In genomic region chr7:96209783-96210524, GRCm38 (mm10) we compare ENCODE assay signal across 8 mouse cellular contexts. TPM values are rescaled to one million over a fixed set of nuclear protein-coding genes. Genes with fewer than 3 reads are reported as not detected.
A peak's percentile ranks its signal among the peaks of the same experiment; 100 is the strongest.
DNase-seq lines count a peak whose midpoint lies in the region; ATAC-seq and TF ChIP-seq lines count a peak whose summit lies in the region.

No protein-coding gene starts in this region.

- H3K4me2 ChIP-seq in forebrain, embryonic 12.5 days: peak overlapping the region; percentile 92
- peak overlapping the region; percentile 98 for H3K4me2 ChIP-seq in hindbrain, embryonic 15.5 days
- H3K4me2 ChIP-seq in midbrain, embryonic 11.5 days: peak overlapping the region; percentile 92
- H3K4me2 ChIP-seq in stomach, embryonic 16.5 days (ENCODE audit: low read depth, low read length): peak overlapping the region; percentile 98

- peaks cover 4% of the 10 kb centered on the region for H3K27me3 ChIP-seq in Patski
- H3K27me3 ChIP-seq in forebrain, embryonic 12.5 days: peaks cover 25% of the 10 kb centered on the region
- 0 out of 2 replicates have a peak, but pooled peaks cover 5% of the 10 kb centered on the region for H3K27me3 ChIP-seq in hindbrain, embryonic 15.5 days
- peaks cover 22% of the 10 kb centered on the region for H3K27me3 ChIP-seq in midbrain, embryonic 11.5 days (ENCODE audit: control insufficient read depth, insufficient read depth, low read length)
- H3K27me3 ChIP-seq in stomach, embryonic 16.5 days (ENCODE audit: control insufficient read depth, insufficient read depth, low read length): peaks cover 10% of the 10 kb centered on the region; the same call in 1 of the 2 replicates

- H3K4me3 ChIP-seq in forebrain, embryonic 12.5 days (replicated peaks): peak overlapping the region; percentile 75
- peak overlapping the region; percentile 62 for H3K4me3 ChIP-seq in hindbrain, embryonic 15.5 days
- H3K4me3 ChIP-seq in midbrain, embryonic 11.5 days (ENCODE audit: low read depth, low read length): peak overlapping the region; percentile 71
- H3K4me3 ChIP-seq in stomach, embryonic 16.5 days (replicated peaks; ENCODE audit: low read length): peak overlapping the region; percentile 75

- no peak for DNase-seq in Patski (ENCODE audit: low read depth, low spot score)
- peak; percentile 18 to 20 for DNase-seq in adrenal gland, postnatal 4 days (ENCODE audit: low spot score in 2 of 2)
- peak; percentile 45 to 63 for DNase-seq in left cerebral cortex, postnatal 10 days (ENCODE audit: extremely low spot score in 1 of 2, low spot score in 2 of 2)
- peak; percentile 98 for DNase-seq in midbrain, embryonic 11.5 days (ENCODE audit: low spot score, missing footprints)

- POLR2A ChIA-PET in Patski (lab: Charles Lee): interaction anchor here (0.6 kb wide), 1 partner anchor 89 kb away, joined by 4 read pairs; no protein-coding TSS in a partner anchor

- H3K4me1 ChIP-seq in forebrain, embryonic 12.5 days: peaks cover 47% of the 10 kb centered on the region
- H3K4me1 ChIP-seq in hindbrain, embryonic 15.5 days (replicated peaks): peaks cover 46% of the 10 kb centered on the region
- H3K4me1 ChIP-seq in midbrain, embryonic 11.5 days (ENCODE audit: control insufficient read depth, insufficient read depth, low read length): peaks cover 22% of the 10 kb centered on the region
- peaks cover 16% of the 10 kb centered on the region for H3K4me1 ChIP-seq in stomach, embryonic 16.5 days (ENCODE audit: control insufficient read depth, insufficient read depth, low read length)

- in situ Hi-C loops in Patski (cut with MboI; ENCODE audit: low pct_unique_long_range_greater_than_20kb): loop anchor here (10.0 kb wide), 1 partner anchor 285 kb away; no protein-coding TSS in a partner anchor

- no peaks in the 10 kb centered on the region for H3K9me3 ChIP-seq in forebrain, embryonic 12.5 days
- H3K9me3 ChIP-seq in hindbrain, embryonic 15.5 days: no peaks in the 10 kb centered on the region
- no peaks in the 10 kb centered on the region for H3K9me3 ChIP-seq in midbrain, embryonic 11.5 days (ENCODE audit: control insufficient read depth, low read length)
- H3K9me3 ChIP-seq in stomach, embryonic 16.5 days (replicated peaks; ENCODE audit: control insufficient read depth, low read length): no peaks in the 10 kb centered on the region

- intact Hi-C loops in left cerebral cortex, postnatal 10 days (cut with DNase I): loop anchor here (5.0 to 10.0 kb wide), 5 partner anchors 205 to 705 kb away; no protein-coding TSS in a partner anchor

- peak overlapping the region; percentile 90 for H3K9ac ChIP-seq in forebrain, embryonic 12.5 days
- H3K9ac ChIP-seq in hindbrain, embryonic 15.5 days: peak overlapping the region; percentile 86
- peak overlapping the region; percentile 92 for H3K9ac ChIP-seq in midbrain, embryonic 11.5 days (ENCODE audit: low read length)
- H3K9ac ChIP-seq in stomach, embryonic 16.5 days (ENCODE audit: low read length): peak overlapping the region; percentile 84

- TF ChIP-seq CTCF in Patski (IDR thresholded peaks at IDR 0.05): no peak

- H3K36me3 ChIP-seq in forebrain, embryonic 12.5 days (replicated peaks): no peaks in the 10 kb centered on the region
- no peaks in the 10 kb centered on the region for H3K36me3 ChIP-seq in hindbrain, embryonic 15.5 days
- no peaks in the 10 kb centered on the region for H3K36me3 ChIP-seq in midbrain, embryonic 11.5 days (ENCODE audit: control insufficient read depth, insufficient read depth, low read length)
- no peaks in the 10 kb centered on the region for H3K36me3 ChIP-seq in stomach, embryonic 16.5 days (ENCODE audit: control insufficient read depth, insufficient read depth, low read length)

- peak overlapping the region; percentile 94 for H3K27ac ChIP-seq in forebrain, embryonic 12.5 days
- H3K27ac ChIP-seq in hindbrain, embryonic 15.5 days (replicated peaks): peak overlapping the region; percentile 88
- peak overlapping the region; percentile 74 for H3K27ac ChIP-seq in midbrain, embryonic 11.5 days (ENCODE audit: low read depth, low read length)
- peak overlapping the region; percentile 74 for H3K27ac ChIP-seq in stomach, embryonic 16.5 days (ENCODE audit: low read length)

- peak; percentile 38 for ATAC-seq in Patski
- ATAC-seq in forebrain, embryonic 12.5 days (ENCODE audit: low FRiP score): peak; percentile 72
- ATAC-seq in hindbrain, embryonic 15.5 days (ENCODE audit: low FRiP score, low read depth): peak; percentile 74
- peak; percentile 57 for ATAC-seq in midbrain, embryonic 11.5 days (ENCODE audit: low FRiP score)
- ATAC-seq in stomach, embryonic 16.5 days (ENCODE audit: insufficient read depth, low FRiP score): peak; percentile 59
- ATAC-seq in inflammation-experienced regulatory T-cells, adult 6 months: no peak

- CTCF ChIA-PET in Patski (lab: Charles Lee): interaction anchor here (0.8 to 3.5 kb wide), 5 partner anchors 8 to 344 kb away, joined by 3 to 22 read pairs (median 3); no protein-coding TSS in a partner anchor

- WGBS in forebrain, embryonic 12.5 days: under 1% methylated on average over 72 of the region's 75 CpGs
- under 1% methylated on average over 66 of the region's 75 CpGs for WGBS in hindbrain, embryonic 15.5 days
- WGBS in midbrain, embryonic 11.5 days: 0% methylated on average over 61 of the region's 75 CpGs
- under 1% methylated on average over 67 of the region's 75 CpGs for WGBS in stomach, embryonic 16.5 days

RNA-seq across cellular contexts. Expression of gene Tenm4, which starts 38.9 kb away (rescaled TPM):
- 5.4 TPM for polyA plus RNA-seq in Patski (2021)
- total RNA-seq in adrenal gland, postnatal 4 days (2021): 10 to 100 TPM; 31.5 to 38.5 TPM
- polyA plus RNA-seq in forebrain, embryonic 12.5 days (2016; fragmentation: Nextera tagmentation; extraction: Ambion mirVana): 52.8 and 62.3 TPM in 2 replicates
- polyA plus RNA-seq in hindbrain, embryonic 15.5 days (2015; fragmentation: Nextera tagmentation; extraction: Ambion mirVana): 39.0 and 40.1 TPM in 2 replicates
- total RNA-seq in left cerebral cortex, postnatal 10 days (2021): 100 to 1,000 TPM; 104 to 114 TPM
- polyA plus RNA-seq in midbrain, embryonic 11.5 days (2014; fragmentation: Nextera tagmentation; extraction: Ambion mirVana): 21.1 and 24.8 TPM in 2 replicates
- polyA plus RNA-seq in stomach, embryonic 16.5 days (2015; fragmentation: Nextera tagmentation; extraction: Ambion mirVana): 18.8 and 22.7 TPM in 2 replicates
- polyA plus RNA-seq in inflammation-experienced regulatory T-cells, adult 6 months (2017; shearing (Covaris generic)): under 1 TPM in 1 of 3 experiments, not detected in 2; 0.05 TPM
